Mouse (Mus musculus): Measurements from ENCODE around the gene Zfp185. TPM values are rescaled to one million over a fixed set of nuclear protein-coding genes. Genes with fewer than 3 reads are reported as not detected.
A peak's percentile ranks its signal among the peaks of the same experiment; 100 is the strongest.

Gene Zfp185
- polyA plus RNA-seq, 1 experiment from 2014 or later, result 6.9 TPM

DNA sequence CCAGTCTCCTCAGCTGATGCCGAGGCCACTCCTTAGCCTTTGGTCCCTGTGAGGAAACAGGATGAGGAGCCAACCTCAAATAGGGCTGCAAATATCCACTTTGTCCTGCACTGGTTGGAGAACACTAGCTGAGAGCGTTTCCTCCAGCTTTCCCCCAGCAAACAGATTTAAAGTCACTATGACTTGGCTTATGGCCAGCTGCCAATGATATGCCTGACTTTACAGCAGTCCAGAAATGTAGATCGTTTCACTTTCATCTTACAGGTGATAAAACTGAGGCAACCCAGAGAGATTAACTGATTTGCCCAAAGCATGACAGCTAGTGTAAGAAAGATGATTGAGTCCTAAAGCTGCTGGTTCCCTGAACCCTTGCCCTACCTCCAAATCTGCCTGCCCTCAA lies 8.4 kb downstream of the Zfp185 start:
- no peak overlapping the region for H3K4me2 ChIP-seq (replicated peaks)
- H3K9ac ChIP-seq, result no peak overlapping the region
- no peak overlapping the region for H3K4me3 ChIP-seq
- WGBS, result 85% methylated on average over 3 of the region's 3 CpGs
- no peaks in the 10 kb centered on the region for H3K27me3 ChIP-seq
- H3K9me3 ChIP-seq (replicated peaks), result no peaks in the 10 kb centered on the region
- ATAC-seq (ENCODE audit: low FRiP score), result no peak
- H3K36me3 ChIP-seq, result no peaks in the 10 kb centered on the region
- H3K27ac ChIP-seq, result no peak overlapping the region
- H3K4me1 ChIP-seq, result no peaks in the 10 kb centered on the region

DNA sequence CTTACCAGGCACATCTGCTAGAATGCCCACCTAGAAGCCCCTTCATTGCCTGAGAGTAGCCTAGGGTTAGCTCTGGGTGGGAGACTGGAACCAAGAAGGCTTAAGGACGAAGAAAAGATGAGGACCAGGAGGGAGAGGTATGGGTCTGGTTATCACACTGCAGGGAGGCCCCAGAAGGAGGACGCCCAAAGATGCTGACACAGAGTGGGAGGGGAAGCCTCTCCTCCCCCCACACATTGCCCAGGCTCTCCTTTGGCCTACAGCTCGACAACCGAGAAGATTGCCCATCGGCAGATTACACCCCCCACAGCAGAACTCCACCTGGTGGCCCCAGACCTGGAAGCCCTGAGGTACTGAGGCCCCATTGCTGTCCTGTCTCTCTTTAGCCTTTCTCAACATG lies 16.0 kb downstream of the Zfp185 start:
- Histone ChIP-seq H3K4me2 (replicated peaks) (no peak overlapping the region), H3K9me3 (replicated peaks) (no peaks in the 10 kb centered on the region), H3K27me3 (no peaks in the 10 kb centered on the region), H3K36me3 (no peaks in the 10 kb centered on the region), H3K4me1 (no peaks in the 10 kb centered on the region), H3K4me3 (no peak overlapping the region), H3K27ac (no peak overlapping the region), H3K9ac (no peak overlapping the region)
- no peak for ATAC-seq (ENCODE audit: low FRiP score)
- WGBS, result 75% methylated on average over 5 of the region's 5 CpGs

DNA sequence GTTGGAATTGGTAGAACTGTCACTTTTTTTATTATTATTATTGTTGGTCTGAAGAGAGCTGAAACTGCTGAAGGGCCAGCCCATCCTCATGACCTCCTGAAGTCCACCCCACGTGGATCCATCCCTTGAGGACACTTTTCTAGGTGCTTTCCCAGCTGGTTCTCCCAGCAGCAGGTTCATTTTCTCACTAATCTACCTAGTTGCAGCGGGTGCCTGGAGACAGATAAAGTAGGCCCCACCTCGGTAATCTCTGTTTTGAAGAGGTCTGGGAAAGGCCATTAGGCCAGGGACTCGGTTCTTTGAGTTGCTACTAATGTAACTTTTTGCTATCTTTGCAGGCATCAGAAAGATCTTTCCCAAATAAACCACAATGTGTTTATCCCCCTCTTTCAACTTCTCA lies 18.5 kb downstream of the Zfp185 start:
- no peak overlapping the region for H3K4me3 ChIP-seq
- WGBS, result 67% methylated on average over 4 of the region's 4 CpGs
- no peaks in the 10 kb centered on the region for H3K4me1 ChIP-seq
- no peak for ATAC-seq (ENCODE audit: low FRiP score)
- no peak overlapping the region for H3K27ac ChIP-seq
- H3K9ac ChIP-seq, result no peak overlapping the region
- H3K4me2 ChIP-seq (replicated peaks), result no peak overlapping the region
- no peaks in the 10 kb centered on the region for H3K27me3 ChIP-seq
- H3K9me3 ChIP-seq (replicated peaks), result no peaks in the 10 kb centered on the region
- H3K36me3 ChIP-seq, result no peaks in the 10 kb centered on the region

DNA sequence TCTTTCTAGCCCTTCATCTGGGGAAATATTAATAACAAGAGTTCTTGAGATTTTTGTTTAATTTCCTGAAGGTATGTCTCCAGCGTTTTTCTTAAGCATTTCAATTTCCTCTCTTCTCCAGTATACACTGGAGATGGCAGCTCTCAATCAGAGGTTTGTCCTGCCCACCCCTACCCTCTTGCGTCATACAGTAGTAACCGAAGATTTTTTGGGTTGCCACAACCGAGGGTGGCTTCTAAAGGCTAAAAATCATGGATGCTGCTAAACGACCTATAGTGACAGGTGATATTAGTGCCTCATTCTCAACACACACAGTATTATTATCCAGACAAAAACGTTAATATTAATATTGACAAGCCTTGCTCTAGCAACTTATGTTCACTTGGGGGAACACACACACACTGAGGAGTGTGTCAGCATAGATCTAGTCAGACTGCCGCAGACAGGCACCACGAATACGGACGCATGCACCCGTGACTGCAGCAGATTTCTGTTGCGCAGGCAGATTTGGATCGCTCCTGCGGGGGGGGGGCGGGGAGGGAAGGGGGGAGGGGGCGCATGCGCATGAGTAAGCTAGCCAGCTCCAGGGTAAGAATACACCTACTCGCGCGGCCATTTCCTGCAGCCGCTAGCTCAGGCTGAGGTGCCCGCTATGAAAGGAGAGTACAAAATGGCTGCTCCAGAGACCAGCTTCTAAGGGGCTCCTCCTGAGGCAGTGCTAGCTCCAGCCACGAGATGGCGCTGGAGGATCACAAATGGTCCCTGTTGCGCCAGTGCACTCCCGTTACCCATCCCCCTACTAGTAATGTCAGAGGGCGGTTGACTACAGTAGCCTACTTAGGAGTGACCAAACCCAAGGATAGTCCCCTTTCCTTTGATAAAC lies 20.7 kb downstream of the Zfp185 start:
- Histone ChIP-seq H3K36me3 (no peaks in the 10 kb centered on the region), H3K27me3 (no peaks in the 10 kb centered on the region), H3K4me3 (peak overlapping the region; percentile 28), H3K9ac (peak overlapping the region; percentile 23; the same call in 1 of the 2 replicates), H3K4me1 (no peaks in the 10 kb centered on the region), H3K27ac (peak overlapping the region; percentile 66), H3K9me3 (replicated peaks) (no peaks in the 10 kb centered on the region), H3K4me2 (replicated peaks) (peak overlapping the region; percentile 44)
- 28% methylated on average over 25 of the region's 27 CpGs for WGBS
- ATAC-seq (ENCODE audit: low FRiP score), result peak; percentile 100

DNA sequence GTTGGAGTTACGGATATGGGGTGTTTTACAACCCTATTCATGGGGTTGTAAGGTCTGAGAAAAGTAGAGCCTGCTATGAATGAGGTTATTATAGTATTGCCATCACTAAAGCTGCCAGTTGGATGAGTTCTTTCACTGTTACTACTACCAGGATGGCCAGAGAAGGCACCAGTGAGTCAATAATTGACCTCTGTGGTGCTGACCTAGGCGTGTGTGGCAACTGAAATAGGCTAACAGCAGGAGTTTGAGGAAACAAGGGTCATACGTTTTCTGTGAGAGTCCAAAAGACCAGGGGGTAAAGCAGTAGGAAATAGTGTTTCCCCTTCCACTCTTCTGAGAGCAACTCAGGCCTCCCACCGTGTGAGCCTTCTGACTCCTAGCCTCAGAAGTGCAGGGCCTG lies 25.7 kb downstream of the Zfp185 start:
- Histone ChIP-seq H3K4me3 (no peak overlapping the region), H3K4me1 (no peaks in the 10 kb centered on the region), H3K9me3 (replicated peaks) (no peaks in the 10 kb centered on the region), H3K27me3 (no peaks in the 10 kb centered on the region), H3K9ac (no peak overlapping the region), H3K27ac (no peak overlapping the region), H3K36me3 (no peaks in the 10 kb centered on the region), H3K4me2 (replicated peaks) (no peak overlapping the region)
- 65% methylated on average over 4 of the region's 4 CpGs for WGBS
- ATAC-seq (ENCODE audit: low FRiP score), result no peak

DNA sequence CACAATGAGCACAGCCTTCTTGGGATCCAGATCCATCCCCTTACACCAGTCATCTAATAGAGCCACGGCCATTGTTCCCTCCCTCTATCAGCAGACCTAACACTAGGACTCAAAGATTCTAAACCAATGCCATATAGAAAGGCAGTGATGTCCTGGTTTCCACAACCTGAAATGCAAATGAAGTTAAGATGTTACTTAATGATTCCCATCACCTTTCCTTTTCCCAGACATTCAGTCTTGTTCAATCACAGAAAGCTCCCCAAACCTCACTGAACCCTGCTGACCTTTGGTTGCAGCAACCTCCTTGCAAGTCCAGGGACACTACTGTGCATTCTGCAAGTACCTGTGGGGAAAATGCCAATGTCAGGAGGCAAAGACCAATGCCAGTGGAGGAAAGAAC lies 49.9 kb downstream of the Zfp185 start, which contains the start of gene Pnma5:
Gene Pnma5, minus strand, starts transcription at position 101 of the 400 bp plus-strand sequence.
- H3K27ac ChIP-seq, result no peak within 1 kb of the TSS
- H3K4me2 ChIP-seq (replicated peaks), result no peak within 1 kb of the TSS
- no peak within 1 kb of the TSS for H3K9ac ChIP-seq
- H3K9me3 ChIP-seq (replicated peaks), result no peaks in the 10 kb centered on the region
- ATAC-seq (ENCODE audit: low FRiP score), result no peak
- no peaks in the 10 kb centered on the region for H3K4me1 ChIP-seq
- no peaks in the 10 kb centered on the region for H3K36me3 ChIP-seq
- no peak within 1 kb of the TSS for H3K4me3 ChIP-seq
- H3K27me3 ChIP-seq, result no peaks in the 10 kb centered on the region
- WGBS, result 86% methylated on average over 1 of the region's 1 CpGs

DNA sequence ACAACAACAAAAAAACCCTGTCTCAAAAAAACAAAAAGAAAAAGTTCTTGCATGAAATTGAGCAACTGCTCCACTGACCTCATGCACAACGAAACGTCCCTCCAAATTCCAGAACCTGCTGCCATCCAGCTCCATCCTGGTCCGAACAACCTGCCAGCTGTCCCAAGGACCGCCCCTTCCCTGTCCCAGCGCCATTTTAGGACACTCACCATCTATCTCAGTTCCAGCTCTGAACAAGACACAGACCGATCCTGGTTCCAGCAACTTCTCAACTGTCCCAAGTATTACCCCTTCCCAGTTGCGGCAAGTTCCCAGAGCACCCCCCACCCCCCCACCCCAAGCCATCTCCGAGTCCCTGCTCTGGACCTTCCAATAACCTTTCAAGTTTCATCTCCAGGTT lies 51.7 kb downstream of the Zfp185 start:
- Histone ChIP-seq H3K27ac (no peak overlapping the region), H3K9me3 (replicated peaks) (no peaks in the 10 kb centered on the region), H3K4me3 (no peak overlapping the region), H3K4me2 (replicated peaks) (no peak overlapping the region), H3K9ac (no peak overlapping the region), H3K27me3 (no peaks in the 10 kb centered on the region), H3K4me1 (no peaks in the 10 kb centered on the region), H3K36me3 (no peaks in the 10 kb centered on the region)
- ATAC-seq (ENCODE audit: low FRiP score), result no peak
- 85% methylated on average over 8 of the region's 8 CpGs for WGBS

DNA sequence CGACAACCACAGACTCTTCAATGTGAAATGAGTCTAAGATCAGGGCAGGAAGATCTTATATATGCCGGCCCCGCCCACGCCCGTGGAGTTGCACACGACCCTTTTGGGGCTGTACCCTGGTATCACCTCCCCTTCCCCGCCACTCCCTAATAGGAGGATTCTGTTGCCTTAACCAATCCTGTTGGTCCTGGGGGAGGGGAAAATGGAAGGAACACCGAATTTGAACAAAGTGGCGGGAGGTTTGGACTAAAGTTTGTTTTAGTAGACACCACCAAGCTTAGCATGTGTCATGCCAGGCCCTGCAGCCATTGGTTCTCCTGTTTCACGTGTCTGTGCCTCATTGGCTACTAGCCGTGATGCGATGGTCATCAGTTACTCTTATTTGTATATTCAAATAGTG lies 52.5 kb downstream of the Zfp185 start:
- no peaks in the 10 kb centered on the region for H3K36me3 ChIP-seq
- ATAC-seq (ENCODE audit: low FRiP score), result no peak
- no peaks in the 10 kb centered on the region for H3K4me1 ChIP-seq
- H3K9ac ChIP-seq, result no peak overlapping the region
- H3K9me3 ChIP-seq (replicated peaks), result no peaks in the 10 kb centered on the region
- no peak overlapping the region for H3K27ac ChIP-seq
- H3K27me3 ChIP-seq, result no peaks in the 10 kb centered on the region
- no peak overlapping the region for H3K4me3 ChIP-seq
- 82% methylated on average over 12 of the region's 12 CpGs for WGBS
- no peak overlapping the region for H3K4me2 ChIP-seq (replicated peaks)

DNA sequence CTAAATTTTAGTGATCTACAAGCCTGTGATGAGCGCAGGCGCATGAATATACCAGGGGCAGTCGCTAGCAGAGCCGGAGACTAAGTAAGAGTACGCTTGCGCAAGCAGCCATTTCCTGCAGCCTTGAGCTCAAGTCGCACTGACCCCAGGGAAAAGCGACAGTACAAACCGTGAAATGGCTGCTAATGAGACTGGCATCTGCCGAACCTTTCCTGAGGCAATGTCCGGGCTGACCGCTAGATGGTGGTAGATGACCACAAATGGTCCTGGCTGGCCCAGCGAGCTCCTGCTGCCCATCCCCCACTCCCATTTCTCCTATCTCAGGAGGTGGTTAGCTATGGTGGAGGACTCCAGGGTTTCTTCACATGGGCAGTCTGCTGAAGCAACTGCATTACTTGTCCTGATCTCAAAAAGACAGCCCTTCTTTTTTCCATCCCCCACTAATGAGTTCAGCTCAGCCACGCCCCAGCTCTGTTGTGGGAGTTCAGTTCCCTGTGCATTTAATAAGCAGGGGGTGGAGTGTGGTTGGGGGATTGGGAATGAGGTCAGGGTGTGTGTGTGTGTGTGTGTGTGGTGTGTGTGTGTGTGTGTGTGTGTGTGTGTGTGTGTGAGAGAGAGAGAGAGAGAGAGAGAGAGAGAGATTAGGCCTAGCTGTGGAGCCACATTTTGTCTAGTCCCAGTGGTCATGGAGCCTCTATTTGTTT lies 66.9 kb downstream of the Zfp185 start:
- H3K4me2 ChIP-seq (replicated peaks), result peak overlapping the region; percentile 34
- no peaks in the 10 kb centered on the region for H3K36me3 ChIP-seq
- no peak overlapping the region for H3K9ac ChIP-seq
- H3K9me3 ChIP-seq (replicated peaks), result no peaks in the 10 kb centered on the region
- H3K27me3 ChIP-seq, result no peaks in the 10 kb centered on the region
- peak; percentile 98 for ATAC-seq (ENCODE audit: low FRiP score)
- 13% methylated on average over 14 of the region's 14 CpGs for WGBS
- no peak overlapping the region for H3K4me3 ChIP-seq
- no peaks in the 10 kb centered on the region for H3K4me1 ChIP-seq
- H3K27ac ChIP-seq, result no peak overlapping the region

DNA sequence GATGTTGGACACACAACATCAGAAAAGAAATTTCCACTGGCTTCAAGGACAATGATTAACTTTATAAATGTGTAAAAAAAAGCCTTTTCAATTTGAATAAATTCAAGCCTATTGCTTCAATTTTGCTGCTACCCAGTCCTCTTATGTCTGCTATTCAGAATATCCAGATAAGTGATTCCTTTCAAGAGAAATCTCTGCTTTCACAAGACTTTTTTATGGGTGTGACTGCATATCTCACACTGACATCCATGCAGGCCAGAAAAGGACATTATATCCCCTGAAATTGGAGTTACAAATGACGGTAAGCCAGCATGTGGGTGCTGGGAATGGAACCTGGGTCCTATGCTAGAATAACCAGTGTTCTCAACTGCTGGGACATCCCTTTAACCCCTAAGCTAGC lies 74.4 kb downstream of the Zfp185 start:
- WGBS, result 91% methylated on average over 1 of the region's 1 CpGs
- no peak overlapping the region for H3K27ac ChIP-seq
- H3K27me3 ChIP-seq, result 0 out of 2 replicates have a peak, but pooled peaks cover 6% of the 10 kb centered on the region
- H3K4me3 ChIP-seq, result no peak overlapping the region
- no peaks in the 10 kb centered on the region for H3K36me3 ChIP-seq
- no peak for ATAC-seq (ENCODE audit: low FRiP score)
- no peak overlapping the region for H3K9ac ChIP-seq
- no peaks in the 10 kb centered on the region for H3K9me3 ChIP-seq (replicated peaks)
- no peak overlapping the region for H3K4me2 ChIP-seq (replicated peaks)
- 0 out of 2 replicates have a peak, but pooled peaks cover 5% of the 10 kb centered on the region for H3K4me1 ChIP-seq

DNA sequence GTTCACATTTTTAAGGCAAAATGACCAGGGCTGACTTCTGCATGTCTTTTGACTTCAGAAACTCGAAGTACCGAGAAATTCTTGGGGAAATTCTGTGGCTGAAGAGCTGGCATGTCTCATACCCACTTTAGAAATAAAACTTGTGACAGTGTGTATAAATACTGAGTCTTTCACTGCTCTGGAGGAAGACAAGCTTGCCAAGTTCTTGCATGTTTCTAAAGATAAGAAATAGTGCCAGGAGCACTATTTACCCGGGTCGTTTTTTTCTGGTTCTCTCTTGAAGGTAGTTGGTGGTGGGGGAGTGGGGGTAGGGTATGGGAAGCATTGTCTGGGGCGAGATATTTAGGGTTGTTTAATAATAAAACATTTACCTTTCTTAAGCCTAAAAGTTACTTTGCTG lies 75.2 kb downstream of the Zfp185 start:
- no peak for ATAC-seq (ENCODE audit: low FRiP score)
- Histone ChIP-seq H3K4me1 (0 out of 2 replicates have a peak, but pooled peaks cover 5% of the 10 kb centered on the region), H3K9ac (no peak overlapping the region), H3K4me3 (no peak overlapping the region), H3K4me2 (replicated peaks) (no peak overlapping the region), H3K27ac (no peak overlapping the region), H3K27me3 (0 out of 2 replicates have a peak, but pooled peaks cover 6% of the 10 kb centered on the region), H3K36me3 (no peaks in the 10 kb centered on the region), H3K9me3 (replicated peaks) (no peaks in the 10 kb centered on the region)
- WGBS, result 62% methylated on average over 5 of the region's 5 CpGs

DNA sequence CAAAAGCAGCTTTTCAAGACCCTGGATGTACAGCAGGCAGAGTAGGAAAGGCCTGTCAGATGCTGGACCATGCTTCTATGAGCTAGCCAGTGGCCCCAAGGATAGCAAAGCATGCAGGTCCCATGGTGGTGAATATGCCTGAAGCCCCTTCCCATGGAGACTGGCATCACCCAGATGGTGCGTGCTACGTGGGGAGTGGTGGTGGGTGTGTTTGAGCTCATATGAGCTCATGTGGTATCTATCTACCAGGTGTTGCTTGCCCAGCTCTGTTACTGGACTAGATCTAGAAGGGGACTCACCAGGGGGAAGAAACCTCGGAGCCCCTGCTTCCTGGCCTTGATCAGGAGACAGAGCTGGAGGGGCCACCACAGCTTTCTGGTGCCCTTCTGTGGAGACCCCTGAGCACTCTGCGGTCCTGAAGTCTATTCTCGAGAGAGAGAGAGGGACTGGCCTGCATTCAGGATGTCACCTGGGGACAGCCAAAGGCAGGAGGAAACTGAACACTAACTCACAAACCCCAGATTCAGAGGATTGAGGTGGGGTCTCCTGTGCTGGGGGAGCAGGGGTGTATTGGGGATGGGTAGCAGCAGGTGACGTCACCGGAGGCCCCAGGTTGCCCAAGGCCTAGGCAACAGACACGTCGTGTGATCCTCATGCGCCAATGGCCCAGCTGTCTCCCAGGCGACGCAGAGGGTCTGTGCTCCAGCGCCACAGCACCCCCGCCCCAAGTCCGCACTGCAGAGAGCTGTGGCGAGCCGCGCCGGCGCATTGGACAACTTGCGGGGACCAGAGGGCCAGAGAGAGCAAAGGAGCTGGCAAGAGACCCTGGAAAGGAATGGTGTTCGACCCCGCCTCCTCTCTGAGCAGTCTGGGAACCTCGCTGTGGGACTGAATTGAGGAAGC lies 76.6 kb downstream of the Zfp185 start:
- Histone ChIP-seq H3K4me3 (peak overlapping the region; percentile 31), H3K9me3 (replicated peaks) (no peaks in the 10 kb centered on the region), H3K4me1 (0 out of 2 replicates have a peak, but pooled peaks cover 5% of the 10 kb centered on the region), H3K4me2 (replicated peaks) (peak overlapping the region; percentile 57), H3K27ac (no peak overlapping the region), H3K36me3 (no peaks in the 10 kb centered on the region), H3K9ac (peak overlapping the region; percentile 51), H3K27me3 (0 out of 2 replicates have a peak, but pooled peaks cover 6% of the 10 kb centered on the region)
- ATAC-seq (ENCODE audit: low FRiP score), result peak; percentile 86
- 32% methylated on average over 24 of the region's 24 CpGs for WGBS

Data from hindbrain, embryonic 12.5 days (tissue).